Comparison of ENCODE assay signal across 33 mouse cellular contexts in genomic region chr11:95098346-95099095, GRCm38 (mm10). TPM values are rescaled to one million over a fixed set of nuclear protein-coding genes. Genes with fewer than 3 reads are reported as not detected.
A peak's percentile ranks its signal among the peaks of the same experiment; 100 is the strongest.
DNase-seq lines count a peak whose midpoint lies in the region; ATAC-seq lines count a peak whose summit lies in the region.
"Had no signal": no experiment of that assay in that cellular context is flagged by ENCODE, and none has a peak within 500 bp of the region (broad histone marks: within the 10 kb centered on the region; RNA-seq: fewer than 3 reads in every experiment).

No protein-coding gene starts in this region.

- 0 out of 2 replicates have a peak, but pooled peaks cover 4% of the 10 kb centered on the region for H3K9me3 ChIP-seq in embryonic facial prominence, embryonic 13.5 days
- no peaks in the 10 kb centered on the region for H3K9me3 ChIP-seq in embryonic facial prominence, embryonic 10.5 days
- no peaks in the 10 kb centered on the region for H3K9me3 ChIP-seq in stomach, embryonic 16.5 days (replicated peaks; ENCODE audit: control insufficient read depth, low read length)
- H3K9me3 ChIP-seq: forebrain, embryonic 10.5 days; forebrain, embryonic 15.5 days; hindbrain, embryonic 15.5 days; lung, embryonic 15.5 days; neural tube, embryonic 13.5 days had no signal

- intact Hi-C loops in heart, postnatal 25 days (cut with DNase I) = no loop called here

- no peak overlapping the region for H3K4me3 ChIP-seq in embryonic facial prominence, embryonic 13.5 days
- no peak overlapping the region for H3K4me3 ChIP-seq in embryonic facial prominence, embryonic 10.5 days
- H3K4me3 ChIP-seq in stomach, embryonic 16.5 days (replicated peaks; ENCODE audit: low read length) = no peak overlapping the region
- H3K4me3 ChIP-seq: forebrain, embryonic 10.5 days; forebrain, embryonic 15.5 days; heart, embryonic 12.5 days; hindbrain, embryonic 15.5 days; lung, embryonic 15.5 days; megakaryocyte, embryonic 14.5 days; midbrain, embryonic 12.5 days; neural tube, embryonic 13.5 days had no signal

- peak overlapping the region; percentile 28; the same call in 1 of the 2 replicates for H3K27ac ChIP-seq in embryonic facial prominence, embryonic 13.5 days
- no peak overlapping the region for H3K27ac ChIP-seq in embryonic facial prominence, embryonic 10.5 days (replicated peaks)
- H3K27ac ChIP-seq in stomach, embryonic 16.5 days (ENCODE audit: low read length) = peak overlapping the region; percentile 1; the same call in 1 of the 2 replicates
- H3K27ac ChIP-seq: forebrain, embryonic 10.5 days; forebrain, embryonic 15.5 days; hindbrain, embryonic 15.5 days; midbrain, embryonic 12.5 days; neural tube, embryonic 13.5 days had no signal

- DNase-seq in embryonic facial prominence, embryonic 10.5 days (ENCODE audit: low spot score) = no peak
- DNase-seq in 3134 (ENCODE audit: extremely low read depth, insufficient read length, low spot score) = peak; percentile 51
- DNase-seq in NIH3T3 (ENCODE audit: low read depth) = peak; percentile 80
- no peak for DNase-seq in liver
- DNase-seq in heart, postnatal 25 days (ENCODE audit: low spot score) = no peak
- DNase-seq: adrenal gland, postnatal 10 days; cerebellum, adult 8-10 months; cerebellum, postnatal 25 days; gastrocnemius, postnatal 14 days; heart, adult 11 months; kidney, adult 9 months; kidney, postnatal 10 days; layer of hippocampus, adult 9-11 months; lung, postnatal 36 days had no signal

- H3K4me1 ChIP-seq in embryonic facial prominence, embryonic 13.5 days = peaks cover 47% of the 10 kb centered on the region
- peaks cover 52% of the 10 kb centered on the region for H3K4me1 ChIP-seq in embryonic facial prominence, embryonic 10.5 days
- H3K4me1 ChIP-seq in stomach, embryonic 16.5 days (ENCODE audit: control insufficient read depth, insufficient read depth, low read length) = peaks cover 40% of the 10 kb centered on the region

- H3K27me3 ChIP-seq in embryonic facial prominence, embryonic 13.5 days = peaks cover 3% of the 10 kb centered on the region; the same call in 1 of the 2 replicates
- no peaks in the 10 kb centered on the region for H3K27me3 ChIP-seq in embryonic facial prominence, embryonic 10.5 days (replicated peaks; ENCODE audit: low read depth, poor library complexity, severe bottlenecking)
- H3K27me3 ChIP-seq in stomach, embryonic 16.5 days (ENCODE audit: control insufficient read depth, insufficient read depth, low read length) = no peaks in the 10 kb centered on the region
- H3K27me3 ChIP-seq: forebrain, embryonic 15.5 days; hindbrain, embryonic 15.5 days; lung, embryonic 15.5 days; midbrain, embryonic 12.5 days had no signal

- no peaks in the 10 kb centered on the region for H3K36me3 ChIP-seq in embryonic facial prominence, embryonic 13.5 days
- no peaks in the 10 kb centered on the region for H3K36me3 ChIP-seq in embryonic facial prominence, embryonic 10.5 days (replicated peaks)
- no peaks in the 10 kb centered on the region for H3K36me3 ChIP-seq in stomach, embryonic 16.5 days (ENCODE audit: control insufficient read depth, insufficient read depth, low read length)
- H3K36me3 ChIP-seq: forebrain, embryonic 10.5 days; forebrain, embryonic 15.5 days; heart, embryonic 12.5 days; hindbrain, embryonic 15.5 days; lung, embryonic 15.5 days; midbrain, embryonic 12.5 days; neural tube, embryonic 13.5 days had no signal

- no peak overlapping the region for H3K9ac ChIP-seq in embryonic facial prominence, embryonic 13.5 days
- H3K9ac ChIP-seq in stomach, embryonic 16.5 days (ENCODE audit: low read length) = no peak overlapping the region
- H3K9ac ChIP-seq: forebrain, embryonic 15.5 days; heart, embryonic 12.5 days; hindbrain, embryonic 15.5 days; lung, embryonic 15.5 days; midbrain, embryonic 12.5 days; neural tube, embryonic 13.5 days had no signal

- WGBS in embryonic facial prominence, embryonic 13.5 days = 76% methylated on average over 5 of the region's 5 CpGs
- 82% methylated on average over 5 of the region's 5 CpGs for WGBS in embryonic facial prominence, embryonic 10.5 days
- WGBS in stomach, embryonic 16.5 days = 67% methylated on average over 5 of the region's 5 CpGs

- no peak overlapping the region for H3K4me2 ChIP-seq in embryonic facial prominence, embryonic 13.5 days
- no peak overlapping the region for H3K4me2 ChIP-seq in stomach, embryonic 16.5 days (ENCODE audit: low read depth, low read length)
- H3K4me2 ChIP-seq: forebrain, embryonic 15.5 days; heart, embryonic 12.5 days; hindbrain, embryonic 15.5 days; liver, embryonic 11.5 days; lung, embryonic 15.5 days; midbrain, embryonic 12.5 days; neural tube, embryonic 13.5 days had no signal

- ATAC-seq in embryonic facial prominence, embryonic 13.5 days (ENCODE audit: insufficient number of reproducible peaks, insufficient read depth, low FRiP score, low TSS enrichment, low read depth) = no peak
- no peak for ATAC-seq in stomach, embryonic 16.5 days (ENCODE audit: insufficient read depth, low FRiP score)
- ATAC-seq: CD4-positive, CD25-positive, alpha-beta regulatory T cell, adult 4 months; forebrain, embryonic 15.5 days; inflammation-experienced regulatory T-cells, adult 6 months had no signal

RNA-seq across cellular contexts. Expression of gene Dlx3, which starts 21.4 kb away (rescaled TPM):
- 21.5 and 30.8 TPM in 2 replicates for polyA plus RNA-seq in embryonic facial prominence, embryonic 13.5 days (2015; fragmentation: Nextera tagmentation; extraction: Ambion mirVana)
- polyA plus RNA-seq in embryonic facial prominence, embryonic 10.5 days (2016; fragmentation: Nextera tagmentation; extraction: Ambion mirVana) = 29.8 and 31.3 TPM in 2 replicates
- polyA plus RNA-seq in stomach, embryonic 16.5 days (2015; fragmentation: Nextera tagmentation; extraction: Ambion mirVana) = 3.0 and 3.9 TPM in 2 replicates
- not detected for total RNA-seq in heart, postnatal 25 days (2021)
- total RNA-seq: gastrocnemius, postnatal 14 days; hematopoietic stem cell, adult 5-6 weeks; left cerebral cortex, postnatal 10 days had no signal
- polyA plus RNA-seq: forebrain, embryonic 15.5 days; heart, postnatal 0 days; inflammation-experienced regulatory T-cells, adult 6 months; liver, embryonic 16.5 days; midbrain, postnatal 0 days had no signal

RNA-seq across cellular contexts. Expression of gene Itga3, which starts 21.9 kb away (rescaled TPM):
- 7.0 and 9.2 TPM in 2 replicates for polyA plus RNA-seq in embryonic facial prominence, embryonic 13.5 days (2015; fragmentation: Nextera tagmentation; extraction: Ambion mirVana)
- polyA plus RNA-seq in embryonic facial prominence, embryonic 10.5 days (2016; fragmentation: Nextera tagmentation; extraction: Ambion mirVana) = 11.5 and 12.2 TPM in 2 replicates
- polyA plus RNA-seq in stomach, embryonic 16.5 days (2015; fragmentation: Nextera tagmentation; extraction: Ambion mirVana) = 19.4 and 19.9 TPM in 2 replicates
- total RNA-seq in heart, postnatal 25 days (2021) = 10 to 100 TPM; 10.8 to 11.7 TPM

RNA-seq across cellular contexts. Expression of gene Dlx4, which starts 47.5 kb away (rescaled TPM):
- polyA plus RNA-seq in embryonic facial prominence, embryonic 13.5 days (2015; fragmentation: Nextera tagmentation; extraction: Ambion mirVana) = 3.0 and 3.8 TPM in 2 replicates
- polyA plus RNA-seq in embryonic facial prominence, embryonic 10.5 days (2016; fragmentation: Nextera tagmentation; extraction: Ambion mirVana) = 3.6 and 4.3 TPM in 2 replicates
- 0.99 and 1.7 TPM in 2 replicates for polyA plus RNA-seq in stomach, embryonic 16.5 days (2015; fragmentation: Nextera tagmentation; extraction: Ambion mirVana)
- under 1 TPM in 1 of 2 experiments, not detected in 1; 0.11 TPM for total RNA-seq in heart, postnatal 25 days (2021)
- total RNA-seq: gastrocnemius, postnatal 14 days; hematopoietic stem cell, adult 5-6 weeks; left cerebral cortex, postnatal 10 days had no signal
- polyA plus RNA-seq: CD4-positive, CD25-positive, alpha-beta regulatory T cell, adult 4 months; forebrain, embryonic 15.5 days; hindbrain, embryonic 15.5 days; inflammation-experienced regulatory T-cells, adult 6 months; large intestine, adult 2 months; midbrain, embryonic 12.5 days; neural tube, embryonic 13.5 days had no signal

RNA-seq across cellular contexts. Expression of gene Pdk2, which starts 57.4 kb away (rescaled TPM):
- 33.2 and 33.7 TPM in 2 replicates for polyA plus RNA-seq in embryonic facial prominence, embryonic 13.5 days (2015; fragmentation: Nextera tagmentation; extraction: Ambion mirVana)
- 12.9 and 16.0 TPM in 2 replicates for polyA plus RNA-seq in embryonic facial prominence, embryonic 10.5 days (2016; fragmentation: Nextera tagmentation; extraction: Ambion mirVana)
- 37.9 and 39.3 TPM in 2 replicates for polyA plus RNA-seq in stomach, embryonic 16.5 days (2015; fragmentation: Nextera tagmentation; extraction: Ambion mirVana)
- total RNA-seq in heart, postnatal 25 days (2021) = 100 to 1,000 TPM; 377 to 397 TPM

Comparison
In these comparisons a context has a peak if more than half of its experiments do, and no peak if none do; other contexts are left out.
1. DNase-seq: peak in 3134 (single experiment) and NIH3T3 (single experiment); none in embryonic facial prominence, embryonic 10.5 days (single experiment), liver (single experiment) and heart, postnatal 25 days (single experiment).